Mouse (Mus musculus): ENCODE results near the gene Gucy2c. TPM values are rescaled to one million over a fixed set of nuclear protein-coding genes. Genes with fewer than 3 reads are reported as not detected.
A peak's percentile ranks its signal among the peaks of the same experiment; 100 is the strongest.

Gene Gucy2c
- polyA plus RNA-seq, 1 experiment from 2014 or later: not detected

GRCm38 (mm10) chr6:136701878-136702277 is 79.7 kb downstream of the Gucy2c start:
- H3K27me3 ChIP-seq (ENCODE audit: control insufficient read depth, insufficient read depth, low read length): no peaks in the 10 kb centered on the region
- no peak overlapping the region for H3K27ac ChIP-seq (ENCODE audit: low read depth, low read length)
- no peak overlapping the region for H3K4me2 ChIP-seq (replicated peaks; ENCODE audit: low read depth, low read length)
- 89% methylated on average over 3 of the region's 3 CpGs for WGBS
- no peak overlapping the region for H3K9ac ChIP-seq (ENCODE audit: low read depth, low read length)
- H3K36me3 ChIP-seq (ENCODE audit: control insufficient read depth, insufficient read depth, low read length): no peaks in the 10 kb centered on the region
- no peak for ATAC-seq (ENCODE audit: low FRiP score, low TSS enrichment)
- H3K4me1 ChIP-seq (ENCODE audit: control insufficient read depth, insufficient read depth, low read length): no peaks in the 10 kb centered on the region
- no peaks in the 10 kb centered on the region for H3K9me3 ChIP-seq (ENCODE audit: control insufficient read depth, low read length)
- H3K4me3 ChIP-seq (ENCODE audit: low read length): no peak overlapping the region

GRCm38 (mm10) chr6:136701185-136701584 is 80.4 kb downstream of the Gucy2c start:
- no peaks in the 10 kb centered on the region for H3K9me3 ChIP-seq (ENCODE audit: control insufficient read depth, low read length)
- no peaks in the 10 kb centered on the region for H3K4me1 ChIP-seq (ENCODE audit: control insufficient read depth, insufficient read depth, low read length)
- WGBS: 90% methylated on average over 5 of the region's 5 CpGs
- H3K4me3 ChIP-seq (ENCODE audit: low read length): no peak overlapping the region
- ATAC-seq (ENCODE audit: low FRiP score, low TSS enrichment): no peak
- H3K9ac ChIP-seq (ENCODE audit: low read depth, low read length): no peak overlapping the region
- no peaks in the 10 kb centered on the region for H3K27me3 ChIP-seq (ENCODE audit: control insufficient read depth, insufficient read depth, low read length)
- no peak overlapping the region for H3K4me2 ChIP-seq (replicated peaks; ENCODE audit: low read depth, low read length)
- H3K36me3 ChIP-seq (ENCODE audit: control insufficient read depth, insufficient read depth, low read length): no peaks in the 10 kb centered on the region
- H3K27ac ChIP-seq (ENCODE audit: low read depth, low read length): no peak overlapping the region

GRCm38 (mm10) chr6:136691314-136691713 is 90.3 kb downstream of the Gucy2c start:
- Histone ChIP-seq H3K4me2 (replicated peaks; ENCODE audit: low read depth, low read length) (no peak overlapping the region), H3K4me3 (ENCODE audit: low read length) (no peak overlapping the region), H3K36me3 (ENCODE audit: control insufficient read depth, insufficient read depth, low read length) (no peaks in the 10 kb centered on the region), H3K9ac (ENCODE audit: low read depth, low read length) (no peak overlapping the region), H3K9me3 (ENCODE audit: control insufficient read depth, low read length) (peaks cover 2% of the 10 kb centered on the region; the same call in 1 of the 2 replicates), H3K27me3 (ENCODE audit: control insufficient read depth, insufficient read depth, low read length) (no peaks in the 10 kb centered on the region), H3K4me1 (ENCODE audit: control insufficient read depth, insufficient read depth, low read length) (0 out of 2 replicates have a peak, but pooled peaks cover 3% of the 10 kb centered on the region), H3K27ac (ENCODE audit: low read depth, low read length) (no peak overlapping the region)
- no peak for ATAC-seq (ENCODE audit: low FRiP score, low TSS enrichment)
- WGBS: 97% methylated on average over 6 of the region's 6 CpGs

GRCm38 (mm10) chr6:136690527-136690926 is 91.0 kb downstream of the Gucy2c start:
- H3K27ac ChIP-seq (ENCODE audit: low read depth, low read length): no peak overlapping the region
- no peak overlapping the region for H3K4me2 ChIP-seq (replicated peaks; ENCODE audit: low read depth, low read length)
- no peak for ATAC-seq (ENCODE audit: low FRiP score, low TSS enrichment)
- no peaks in the 10 kb centered on the region for H3K27me3 ChIP-seq (ENCODE audit: control insufficient read depth, insufficient read depth, low read length)
- no peaks in the 10 kb centered on the region for H3K36me3 ChIP-seq (ENCODE audit: control insufficient read depth, insufficient read depth, low read length)
- no peak overlapping the region for H3K4me3 ChIP-seq (ENCODE audit: low read length)
- no peak overlapping the region for H3K9ac ChIP-seq (ENCODE audit: low read depth, low read length)
- H3K9me3 ChIP-seq (ENCODE audit: control insufficient read depth, low read length): peaks cover 2% of the 10 kb centered on the region; the same call in 1 of the 2 replicates
- 0 out of 2 replicates have a peak, but pooled peaks cover 3% of the 10 kb centered on the region for H3K4me1 ChIP-seq (ENCODE audit: control insufficient read depth, insufficient read depth, low read length)
- WGBS: 90% methylated on average over 5 of the region's 5 CpGs

GRCm38 (mm10) chr6:136689790-136690413 is 91.7 kb downstream of the Gucy2c start:
- H3K4me2 ChIP-seq (replicated peaks; ENCODE audit: low read depth, low read length): no peak overlapping the region
- H3K27me3 ChIP-seq (ENCODE audit: control insufficient read depth, insufficient read depth, low read length): no peaks in the 10 kb centered on the region
- peaks cover 2% of the 10 kb centered on the region; the same call in 1 of the 2 replicates for H3K9me3 ChIP-seq (ENCODE audit: control insufficient read depth, low read length)
- H3K27ac ChIP-seq (ENCODE audit: low read depth, low read length): no peak overlapping the region
- no peak overlapping the region for H3K4me3 ChIP-seq (ENCODE audit: low read length)
- H3K36me3 ChIP-seq (ENCODE audit: control insufficient read depth, insufficient read depth, low read length): no peaks in the 10 kb centered on the region
- peak; percentile 55; the same call in 1 of the 2 replicates for ATAC-seq (ENCODE audit: low FRiP score, low TSS enrichment)
- WGBS: 55% methylated on average over 15 of the region's 15 CpGs
- H3K9ac ChIP-seq (ENCODE audit: low read depth, low read length): no peak overlapping the region
- H3K4me1 ChIP-seq (ENCODE audit: control insufficient read depth, insufficient read depth, low read length): 0 out of 2 replicates have a peak, but pooled peaks cover 3% of the 10 kb centered on the region

- WGBS: 50% methylated on average over 5 of the region's 5 CpGs
- Histone ChIP-seq H3K9ac (ENCODE audit: low read depth, low read length) (no peak overlapping the region), H3K4me1 (ENCODE audit: control insufficient read depth, insufficient read depth, low read length) (0 out of 2 replicates have a peak, but pooled peaks cover 3% of the 10 kb centered on the region), H3K4me2 (replicated peaks; ENCODE audit: low read depth, low read length) (no peak overlapping the region), H3K4me3 (ENCODE audit: low read length) (no peak overlapping the region), H3K27ac (ENCODE audit: low read depth, low read length) (no peak overlapping the region), H3K36me3 (ENCODE audit: control insufficient read depth, insufficient read depth, low read length) (no peaks in the 10 kb centered on the region), H3K9me3 (ENCODE audit: control insufficient read depth, low read length) (no peaks in the 10 kb centered on the region), H3K27me3 (ENCODE audit: control insufficient read depth, insufficient read depth, low read length) (no peaks in the 10 kb centered on the region)
- 0 out of 2 replicates have a peak, but pooled peaks have one; percentile 55 for ATAC-seq (ENCODE audit: low FRiP score, low TSS enrichment)
These were observed 96.1 kb downstream of the Gucy2c start for GRCm38 (mm10) chr6:136685433-136685832.

- H3K4me3 ChIP-seq (ENCODE audit: low read length): no peak overlapping the region
- 86% methylated on average over 11 of the region's 11 CpGs for WGBS
- no peak overlapping the region for H3K9ac ChIP-seq (ENCODE audit: low read depth, low read length)
- no peaks in the 10 kb centered on the region for H3K27me3 ChIP-seq (ENCODE audit: control insufficient read depth, insufficient read depth, low read length)
- H3K9me3 ChIP-seq (ENCODE audit: control insufficient read depth, low read length): no peaks in the 10 kb centered on the region
- ATAC-seq (ENCODE audit: low FRiP score, low TSS enrichment): no peak
- H3K4me2 ChIP-seq (replicated peaks; ENCODE audit: low read depth, low read length): no peak overlapping the region
- H3K4me1 ChIP-seq (ENCODE audit: control insufficient read depth, insufficient read depth, low read length): no peaks in the 10 kb centered on the region
- H3K36me3 ChIP-seq (ENCODE audit: control insufficient read depth, insufficient read depth, low read length): no peaks in the 10 kb centered on the region
- H3K27ac ChIP-seq (ENCODE audit: low read depth, low read length): no peak overlapping the region
These were observed 97.9 kb downstream of the Gucy2c start for GRCm38 (mm10) chr6:136683410-136684334.

GRCm38 (mm10) chr6:136679381-136679780 is 102.2 kb downstream of the Gucy2c start:
- Histone ChIP-seq H3K36me3 (ENCODE audit: control insufficient read depth, insufficient read depth, low read length) (no peaks in the 10 kb centered on the region), H3K9me3 (ENCODE audit: control insufficient read depth, low read length) (no peaks in the 10 kb centered on the region; the same call in 1 of the 2 replicates), H3K27me3 (ENCODE audit: control insufficient read depth, insufficient read depth, low read length) (no peaks in the 10 kb centered on the region), H3K9ac (ENCODE audit: low read depth, low read length) (no peak overlapping the region), H3K4me2 (replicated peaks; ENCODE audit: low read depth, low read length) (no peak overlapping the region), H3K27ac (ENCODE audit: low read depth, low read length) (no peak overlapping the region), H3K4me1 (ENCODE audit: control insufficient read depth, insufficient read depth, low read length) (no peaks in the 10 kb centered on the region), H3K4me3 (ENCODE audit: low read length) (no peak overlapping the region)
- WGBS: 55% methylated on average over 2 of the region's 2 CpGs
- no peak for ATAC-seq (ENCODE audit: low FRiP score, low TSS enrichment)

GRCm38 (mm10) chr6:136674935-136675334 is 106.6 kb downstream of the Gucy2c start:
- no peak for ATAC-seq (ENCODE audit: low FRiP score, low TSS enrichment)
- H3K27ac ChIP-seq (ENCODE audit: low read depth, low read length): no peak overlapping the region

More at GRCm38 (mm10) chr6:136674935-136675334, 106.6 kb downstream of the Gucy2c start:
- peaks cover 4% of the 10 kb centered on the region; the same call in 1 of the 2 replicates for H3K9me3 ChIP-seq (ENCODE audit: control insufficient read depth, low read length)
- H3K4me1 ChIP-seq (ENCODE audit: control insufficient read depth, insufficient read depth, low read length): no peaks in the 10 kb centered on the region
- H3K36me3 ChIP-seq (ENCODE audit: control insufficient read depth, insufficient read depth, low read length): no peaks in the 10 kb centered on the region
- WGBS: 93% methylated on average over 6 of the region's 6 CpGs
- H3K4me2 ChIP-seq (replicated peaks; ENCODE audit: low read depth, low read length): no peak overlapping the region
- no peak overlapping the region for H3K4me3 ChIP-seq (ENCODE audit: low read length)
- H3K27me3 ChIP-seq (ENCODE audit: control insufficient read depth, insufficient read depth, low read length): no peaks in the 10 kb centered on the region
- H3K9ac ChIP-seq (ENCODE audit: low read depth, low read length): no peak overlapping the region
